ENCODE assay signal across 8 mouse cellular contexts in genomic region chr5:109795967-109796652, GRCm38 (mm10). TPM values are rescaled to one million over a fixed set of nuclear protein-coding genes. Genes with fewer than 3 reads are reported as not detected.
DNase-seq lines count a peak whose midpoint lies in the region; ATAC-seq and TF ChIP-seq lines count a peak whose summit lies in the region.
"Not testable (repeated sequence)": the region's sequence is repeated elsewhere in the genome, so short reads cannot be mapped to it uniquely, and the experiment has no call there.

No protein-coding gene starts in this region.

- 2% methylated on average over 25 of the region's 25 CpGs for WGBS in forebrain, embryonic 14.5 days
- WGBS in large intestine, adult 2 months = under 1% methylated on average over 25 of the region's 25 CpGs
- WGBS in liver, embryonic 16.5 days (ENCODE audit: insufficient replicate concordance) = under 1% methylated on average over 25 of the region's 25 CpGs
- 1% methylated on average over 25 of the region's 25 CpGs for WGBS in neural tube, embryonic 12.5 days

- not testable (repeated sequence) for H3K27ac ChIP-seq in forebrain, embryonic 14.5 days (ENCODE audit: low read depth, low read length); neural tube, embryonic 12.5 days
- peak overlapping the region; percentile 41; the same call in 1 of the 2 replicates for H3K27ac ChIP-seq in liver, embryonic 16.5 days (ENCODE audit: low read length)
- H3K27ac ChIP-seq in testis, adult 2 months (ENCODE audit: control insufficient read depth, insufficient read depth, low read depth, low read length) = 0 out of 2 replicates have a peak overlapping the region, but pooled peaks have one; percentile 53

- not testable (repeated sequence) for H3K36me3 ChIP-seq in forebrain, embryonic 14.5 days (ENCODE audit: control insufficient read depth, insufficient read depth, low read length); liver, embryonic 16.5 days (ENCODE audit: control insufficient read depth, insufficient read depth); neural tube, embryonic 12.5 days; testis, adult 2 months (ENCODE audit: control insufficient read depth, insufficient read depth, low read length)

- peak overlapping the region; percentile 65 for H3K9ac ChIP-seq in forebrain, embryonic 14.5 days (ENCODE audit: low read length)
- peak overlapping the region; percentile 70 for H3K9ac ChIP-seq in liver, embryonic 16.5 days (ENCODE audit: low read depth, low read length)
- peak overlapping the region; percentile 54 for H3K9ac ChIP-seq in neural tube, embryonic 12.5 days

- H3K27me3 ChIP-seq in forebrain, embryonic 14.5 days (replicated peaks; ENCODE audit: control insufficient read depth, insufficient read depth, low read length); liver, embryonic 16.5 days (ENCODE audit: control insufficient read depth, insufficient read depth, low read depth, low read length); neural tube, embryonic 12.5 days (replicated peaks); testis, adult 2 months (ENCODE audit: control insufficient read depth, insufficient read depth, low read length): not testable (repeated sequence)

- not testable (repeated sequence) for TF ChIP-seq POLR2A in testis, adult 2 months (IDR thresholded peaks at IDR 0.05; ENCODE audit: control insufficient read depth, low read depth, low read length)

- intact Hi-C loops in heart, postnatal 14 days (cut with DNase I) = not testable (repeated sequence)

- peak; percentile 89 for DNase-seq in ES-CJ7 (ENCODE audit: low read depth, low spot score)
- DNase-seq in cerebellum, adult 11 months = peak; percentile 22
- DNase-seq in forebrain, embryonic 14.5 days (ENCODE audit: low spot score) = peak; percentile 42
- DNase-seq in heart, postnatal 14 days = peak; percentile 33 to 49
- peak; percentile 21 for DNase-seq in large intestine, adult 2 months (ENCODE audit: low read depth, low spot score)

- not testable (repeated sequence) for H3K9me3 ChIP-seq in forebrain, embryonic 14.5 days (replicated peaks; ENCODE audit: control insufficient read depth, low read length); liver, embryonic 16.5 days (replicated peaks; ENCODE audit: control insufficient read depth, low read length); neural tube, embryonic 12.5 days

- H3K4me1 ChIP-seq in forebrain, embryonic 14.5 days (ENCODE audit: control insufficient read depth, insufficient read depth, low read length); liver, embryonic 16.5 days (ENCODE audit: control insufficient read depth, low read depth, low read length); neural tube, embryonic 12.5 days; testis, adult 2 months (ENCODE audit: control insufficient read depth, insufficient read depth, low read length): not testable (repeated sequence)

- peak; percentile 98 for ATAC-seq in forebrain, embryonic 14.5 days
- peak; percentile 93 for ATAC-seq in liver, embryonic 16.5 days (ENCODE audit: low read depth)
- peak; percentile 95 for ATAC-seq in neural tube, embryonic 12.5 days (ENCODE audit: low FRiP score, low read depth)

- peak overlapping the region; percentile 44 for H3K4me3 ChIP-seq in forebrain, embryonic 14.5 days (ENCODE audit: low read depth, low read length)
- H3K4me3 ChIP-seq in liver, embryonic 16.5 days (ENCODE audit: low read depth, low read length) = peak overlapping the region; percentile 70
- peak overlapping the region; percentile 55 for H3K4me3 ChIP-seq in neural tube, embryonic 12.5 days
- H3K4me3 ChIP-seq in testis, adult 2 months (ENCODE audit: control insufficient read depth, low read depth, low read length) = peak overlapping the region; percentile 89

- TF ChIP-seq CTCF in testis, adult 2 months (IDR thresholded peaks at IDR 0.05; ENCODE audit: control insufficient read depth, insufficient read depth, insufficient replicate concordance, low read depth, low read length) = not testable (repeated sequence)

- peak overlapping the region; percentile 58 for H3K4me2 ChIP-seq in forebrain, embryonic 14.5 days (ENCODE audit: low read length)
- peak overlapping the region; percentile 67 for H3K4me2 ChIP-seq in liver, embryonic 16.5 days (ENCODE audit: low read depth, low read length)
- H3K4me2 ChIP-seq in neural tube, embryonic 12.5 days (replicated peaks) = peak overlapping the region; percentile 71

RNA-seq across cellular contexts. Expression of gene 4930522L14Rik, which starts 44.4 kb away (rescaled TPM):
- 5.9 and 7.0 TPM in 2 replicates for polyA plus RNA-seq in forebrain, embryonic 14.5 days (2014; fragmentation: Nextera tagmentation; extraction: Ambion mirVana)
- total RNA-seq in heart, postnatal 14 days (2021) = 1 to 10 TPM; 1.9 to 2.7 TPM
- polyA plus RNA-seq in large intestine, adult 2 months (2012; rRNA removed) = 2.4 and 2.7 TPM in 2 replicates
- 3.5 and 4.8 TPM in 2 replicates for polyA plus RNA-seq in liver, embryonic 16.5 days (2015; fragmentation: Nextera tagmentation; extraction: Ambion mirVana)
- 5.6 and 6.1 TPM in 2 replicates for polyA plus RNA-seq in neural tube, embryonic 12.5 days (2016; fragmentation: Nextera tagmentation; extraction: Ambion mirVana)
- 0.81 and 0.93 TPM in 2 replicates for polyA plus RNA-seq in testis, adult 2 months (2012; rRNA removed)

Comparison
In these comparisons a context has a peak if more than half of its experiments do, and no peak if none do; other contexts are left out.
1. DNase-seq: peak in every context shown above with its lines; median percentile 89 in ES-CJ7; 42 in forebrain, embryonic 14.5 days; 41 in heart, postnatal 14 days; 22 in cerebellum, adult 11 months; 21 in large intestine, adult 2 months.